Mouse (Mus musculus): ENCODE results near the gene Ndufa11. TPM values are rescaled to one million over a fixed set of nuclear protein-coding genes. Genes with fewer than 3 reads are reported as not detected.

Gene Ndufa11
- total RNA-seq, 2 experiments from 2014 or later: 794 to 859 TPM

Other genes with a start within 250 kb of the Ndufa11 start
- 10 to 100 TPM; 87.3 to 92.3 TPM for gene Ptprs, start 241.3 kb upstream of the Ndufa11 start, total RNA-seq (2021)
- not detected for gene Znrf4, start 205.3 kb upstream of the Ndufa11 start, total RNA-seq (2021)
- gene Gm20219, start 163.4 kb upstream of the Ndufa11 start, total RNA-seq (2021): under 1 TPM in 1 of 2 experiments, not detected in 1; 0.60 TPM
- 10 to 100 TPM; 55.7 to 56.8 TPM for gene Safb2, start 133.2 kb upstream of the Ndufa11 start, total RNA-seq (2021)
- 10 to 100 TPM; 96.8 to 97.6 TPM for gene Safb, start 132.9 kb upstream of the Ndufa11 start, total RNA-seq (2021)
- 100 to 1,000 TPM; 338 to 370 TPM for gene 2410015M20Rik, start 108.0 kb upstream of the Ndufa11 start, total RNA-seq (2021)
- 100 to 1,000 TPM; 862 to 893 TPM for gene Rpl36, start 104.4 kb upstream of the Ndufa11 start, total RNA-seq (2021)
- gene Lonp1, start 90.9 kb upstream of the Ndufa11 start, total RNA-seq (2021): 10 to 100 TPM; 93.9 to 99.2 TPM
- gene Catsperd, start 89.6 kb upstream of the Ndufa11 start, total RNA-seq (2021): under 1 TPM in 1 of 2 experiments, not detected in 1; 0.22 TPM
- gene Ranbp3, start 44.5 kb upstream of the Ndufa11 start, total RNA-seq (2021): 10 to 100 TPM; 48.1 to 52.9 TPM
- gene Vmac, start 255 bp downstream of the Ndufa11 start, total RNA-seq (2021): 1 to 10 TPM; 5.4 to 9.8 TPM
- 10 to 100 TPM; 19.0 to 21.0 TPM for gene Nrtn, start 39.8 kb downstream of the Ndufa11 start, total RNA-seq (2021)
- 10 to 100 TPM; 21.0 to 23.0 TPM for gene Dus3l, start 47.0 kb downstream of the Ndufa11 start, total RNA-seq (2021)
- under 1 TPM; 0.27 to 0.43 TPM for gene Prr22, start 52.5 kb downstream of the Ndufa11 start, total RNA-seq (2021)
- 10 to 100 TPM in 1 of 2 experiments, 1 to 10 TPM in 1; 6.5 to 10.5 TPM for gene Rfx2, start 113.2 kb downstream of the Ndufa11 start, total RNA-seq (2021)
- not detected for gene Acsbg2, start 156.7 kb downstream of the Ndufa11 start, total RNA-seq (2021)
- under 1 TPM; 0.10 to 0.12 TPM for gene 1700061G19Rik, start 157.7 kb downstream of the Ndufa11 start, total RNA-seq (2021)
- 10 to 100 TPM; 28.3 to 30.8 TPM for gene Mllt1, start 217.6 kb downstream of the Ndufa11 start, total RNA-seq (2021)